Mouse (Mus musculus) hindbrain, embryonic 16.5 days (tissue): Measurements from ENCODE around the gene Daxx. TPM values are rescaled to one million over a fixed set of nuclear protein-coding genes. Genes with fewer than 3 reads are reported as not detected.
"Not testable (repeated sequence)": the region's sequence is repeated elsewhere in the genome, so short reads cannot be mapped to it uniquely, and the experiment has no call there.

ENCODE experiments used
- ATAC-seq: fragments of 200-750 bp; cut with Nextera tagmentation; 2 replicates; pipeline ENCODE4 v1.8.0; 2017; ENCODE audit warnings: moderate TSS enrichment, moderate library complexity
- H3K27ac ChIP-seq: fragments of 300-500 bp; sonication (generic); 2 replicates; pipeline ENCODE4 v1.5.1; 2014; ENCODE audit warnings: low read depth, mild to moderate bottlenecking, control low read depth, low read length, moderate library complexity
- H3K27me3 ChIP-seq: fragments of 300-500 bp; sonication (generic); replicated peaks from 2 replicates; pipeline ENCODE4 v1.6.1; 2014; ENCODE audit warnings: low read length; ENCODE audit not compliant: control insufficient read depth, insufficient read depth
- H3K36me3 ChIP-seq: fragments of 300-500 bp; sonication (generic); 2 replicates; pipeline ENCODE4 v1.6.1; 2014; ENCODE audit warnings: mild to moderate bottlenecking, low read length, moderate library complexity, mixed read lengths; ENCODE audit not compliant: control insufficient read depth, insufficient read depth
- H3K4me1 ChIP-seq: fragments of 300-500 bp; sonication (generic); 2 replicates; pipeline ENCODE4 v1.6.1; 2014; ENCODE audit warnings: low read depth, low read length; ENCODE audit not compliant: control insufficient read depth, insufficient read depth
- H3K4me2 ChIP-seq: fragments of 300-500 bp; sonication (generic); 2 replicates; pipeline ENCODE4 v1.6.1; 2014; ENCODE audit warnings: mild to moderate bottlenecking, low read length, control low read depth, moderate library complexity
- H3K4me3 ChIP-seq: fragments of 300-500 bp; sonication (generic); 2 replicates; pipeline ENCODE4 v1.5.1; 2014; ENCODE audit warnings: mild to moderate bottlenecking, low read length, control low read depth, moderate library complexity
- H3K9ac ChIP-seq: fragments of 300-500 bp; sonication (generic); 2 replicates; pipeline ENCODE4 v1.6.1; 2014; ENCODE audit warnings: low read depth, mild to moderate bottlenecking, control low read depth, low read length, moderate library complexity
- H3K9me3 ChIP-seq: fragments of 300-500 bp; sonication (generic); 2 replicates; pipeline ENCODE4 v1.6.1; 2014; ENCODE audit warnings: mild to moderate bottlenecking, low read length, moderate library complexity; ENCODE audit not compliant: control insufficient read depth
- WGBS: fragments of 180-500 bp; shearing (Covaris S2); extraction: QIAGEN DNeasy Blood & Tissue Kit; methylation state at CpG from one replicate; pipeline ENCODE4 v1.1.7; 2014; 5-methylcytosine and 5-hydroxymethylcytosine counted together
- polyA plus RNA-seq: library from polyadenylated mRNA; unstranded; fragments of >200 nt; fragmentation: Nextera tagmentation; extraction: Ambion mirVana; gene quantifications from 2 replicates; pipeline ENCODE4 v1.2.1, GENCODE M21; 2015

Gene Daxx
- polyA plus RNA-seq = 52.0 and 53.7 TPM in 2 replicates

DNA sequence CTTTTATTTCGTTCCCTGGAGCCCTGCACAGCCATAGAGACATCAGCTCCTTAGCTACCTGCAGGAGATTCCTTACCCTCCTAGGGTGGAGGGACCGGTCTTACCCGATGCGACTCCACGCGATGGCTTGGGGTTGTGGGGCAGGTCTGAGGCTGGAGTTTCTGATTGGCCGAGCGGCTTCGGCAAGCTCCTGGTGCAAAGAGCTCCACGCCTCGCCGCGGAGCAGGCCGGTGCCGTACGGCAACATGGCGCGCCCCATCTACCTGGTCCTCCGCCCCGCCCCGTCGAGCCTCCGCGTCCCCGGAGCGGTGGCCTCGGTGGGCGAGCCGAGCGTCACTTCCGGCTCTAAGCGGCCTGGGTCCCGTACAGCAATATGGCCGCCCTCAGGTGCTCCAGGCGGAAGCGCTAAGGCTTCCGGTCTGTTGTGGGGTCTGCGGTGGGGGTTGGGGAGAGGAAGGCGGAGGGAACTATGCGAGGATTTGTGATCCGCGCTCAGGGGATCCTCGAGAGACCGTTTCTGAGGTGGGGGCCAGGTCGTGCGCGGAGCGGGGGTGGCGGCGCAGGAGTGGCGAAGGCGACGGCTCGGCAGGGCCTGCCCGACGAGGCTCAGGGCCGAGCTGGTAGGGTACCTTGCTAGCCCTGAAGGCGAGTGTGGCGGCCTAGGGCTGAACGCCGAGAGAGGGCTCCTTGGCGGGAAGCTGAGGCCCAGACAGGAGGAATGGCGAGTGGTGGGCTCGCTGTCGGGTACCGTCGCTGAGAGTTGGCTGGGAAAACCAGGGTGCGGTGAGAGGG, at the start of gene Daxx:
Gene Daxx (plus strand): TSS at position 338 of the 792 bp plus-strand sequence.
- WGBS = under 1% methylated on average over 65 of the region's 68 CpGs

GRCm38 (mm10) chr17:33865330-33866030, 43.7 kb upstream of the Daxx start:
- no peaks in the 10 kb centered on the region for H3K9me3 ChIP-seq
- no peak for ATAC-seq
- no peaks in the 10 kb centered on the region for H3K36me3 ChIP-seq
- no peaks in the 10 kb centered on the region for H3K27me3 ChIP-seq
- 37% methylated on average over 9 of the region's 9 CpGs for WGBS
- H3K9ac ChIP-seq = no peak overlapping the region
- H3K4me2 ChIP-seq = no peak overlapping the region
- no peaks in the 10 kb centered on the region for H3K4me1 ChIP-seq
- H3K27ac ChIP-seq = no peak overlapping the region
- no peak overlapping the region for H3K4me3 ChIP-seq

More for the DNA sequence above, at the start of gene Daxx:
- H3K27ac ChIP-seq = peak within 1 kb of the TSS; percentile 88
- peak within 1 kb of the TSS; percentile 91 for H3K4me2 ChIP-seq
- peak within 1 kb of the TSS; percentile 91 for H3K4me3 ChIP-seq
- ATAC-seq = peak; percentile 97
- H3K9ac ChIP-seq = peak within 1 kb of the TSS; percentile 91
- peaks cover 14% of the 10 kb centered on the region for H3K4me1 ChIP-seq
- no peaks in the 10 kb centered on the region for H3K9me3 ChIP-seq
- peaks cover 19% of the 10 kb centered on the region for H3K36me3 ChIP-seq
- no peaks in the 10 kb centered on the region for H3K27me3 ChIP-seq

DNA sequence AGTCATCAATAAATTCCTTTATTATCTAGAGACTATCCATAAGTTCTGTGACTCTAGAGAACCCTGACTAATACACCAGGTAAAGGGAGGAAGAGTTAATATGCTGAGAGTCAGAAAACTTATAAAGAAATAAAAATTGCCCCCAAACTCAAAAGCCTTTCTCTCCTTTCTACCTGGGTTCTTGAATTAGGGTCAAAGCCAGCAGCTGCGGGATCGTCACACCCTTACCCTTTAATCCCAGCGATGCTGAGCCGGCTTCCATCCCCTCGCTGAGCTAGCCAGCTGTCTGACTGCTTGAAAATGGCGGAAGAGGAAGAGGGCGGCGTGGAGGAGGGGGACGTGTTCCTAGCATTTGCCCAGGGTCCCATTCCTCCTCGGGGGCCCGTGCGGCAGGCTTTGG, 35.7 kb upstream of the Daxx start, which contains the start of gene Gm7029:
Gene Gm7029 (plus strand): TSS at position 301 of the 400 bp plus-strand sequence.
- no CpG with 5 or more reads among the region's 12 CpGs for WGBS
- not testable (repeated sequence) for H3K4me3 ChIP-seq, ATAC-seq, H3K4me1 ChIP-seq, H3K27me3 ChIP-seq, H3K36me3 ChIP-seq, H3K9me3 ChIP-seq, H3K4me2 ChIP-seq, H3K27ac ChIP-seq, H3K9ac ChIP-seq

GRCm38 (mm10) chr17:33874411-33874810, 34.8 kb upstream of the Daxx start:
- no peaks in the 10 kb centered on the region for H3K9me3 ChIP-seq
- H3K4me3 ChIP-seq = no peak overlapping the region
- no peaks in the 10 kb centered on the region for H3K36me3 ChIP-seq
- no peak overlapping the region for H3K4me2 ChIP-seq
- H3K27me3 ChIP-seq = no peaks in the 10 kb centered on the region
- no peak overlapping the region for H3K27ac ChIP-seq
- no peaks in the 10 kb centered on the region for H3K4me1 ChIP-seq
- H3K9ac ChIP-seq = no peak overlapping the region
- 89% methylated on average over 11 of the region's 11 CpGs for WGBS
- no peak for ATAC-seq

DNA sequence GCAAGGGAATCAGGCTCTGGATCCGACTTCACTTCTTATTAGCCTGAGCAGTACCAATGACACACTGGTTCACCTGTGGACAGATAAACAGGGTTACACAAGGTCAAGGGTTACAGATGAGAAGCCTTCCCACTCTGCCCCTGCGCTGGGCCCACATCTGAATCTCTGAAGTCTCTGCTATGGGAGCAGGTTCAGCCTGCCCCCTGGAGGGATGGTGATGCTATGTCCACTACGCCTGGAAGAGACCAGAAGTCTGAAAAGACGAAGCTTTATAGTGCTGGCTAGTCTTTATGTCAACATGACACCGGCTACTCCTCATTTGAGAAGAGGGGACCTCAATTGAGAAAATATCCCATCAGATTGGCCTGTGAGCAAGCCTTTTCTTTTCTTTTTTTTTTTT, 33.4 kb upstream of the Daxx start:
- not testable (repeated sequence) for ATAC-seq, H3K27ac ChIP-seq
- 81% methylated on average over 5 of the region's 5 CpGs for WGBS

DNA sequence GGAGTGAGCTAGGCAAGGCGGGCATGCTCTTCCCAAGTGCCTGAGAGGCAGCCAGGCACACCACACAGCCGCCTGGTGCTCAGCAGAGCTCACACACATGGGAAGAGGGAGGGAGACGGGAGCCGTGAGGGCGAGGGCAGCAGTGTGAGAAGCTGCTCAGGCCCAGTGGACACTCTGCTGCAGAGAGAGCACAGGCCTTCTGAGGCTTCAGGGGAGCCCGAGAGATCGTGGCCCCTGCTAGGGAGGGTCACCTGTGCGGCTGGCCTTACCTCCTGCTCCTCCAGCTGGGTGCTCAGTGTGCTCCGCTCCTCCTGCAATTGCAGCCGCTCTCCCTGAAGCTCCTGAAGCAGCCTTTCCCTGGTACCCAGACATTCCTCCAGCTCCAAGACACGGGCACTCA, 24.9 kb upstream of the Daxx start:
- H3K9ac ChIP-seq, H3K4me3 ChIP-seq, H3K36me3 ChIP-seq, H3K4me2 ChIP-seq, H3K9me3 ChIP-seq, H3K4me1 ChIP-seq, H3K27me3 ChIP-seq, ATAC-seq, H3K27ac ChIP-seq: not testable (repeated sequence)
- 91% methylated on average over 7 of the region's 11 CpGs for WGBS

More for the DNA sequence above, 33.4 kb upstream of the Daxx start:
- not testable (repeated sequence) for H3K9ac ChIP-seq, H3K4me2 ChIP-seq, H3K4me1 ChIP-seq, H3K4me3 ChIP-seq, H3K27me3 ChIP-seq, H3K36me3 ChIP-seq, H3K9me3 ChIP-seq

DNA sequence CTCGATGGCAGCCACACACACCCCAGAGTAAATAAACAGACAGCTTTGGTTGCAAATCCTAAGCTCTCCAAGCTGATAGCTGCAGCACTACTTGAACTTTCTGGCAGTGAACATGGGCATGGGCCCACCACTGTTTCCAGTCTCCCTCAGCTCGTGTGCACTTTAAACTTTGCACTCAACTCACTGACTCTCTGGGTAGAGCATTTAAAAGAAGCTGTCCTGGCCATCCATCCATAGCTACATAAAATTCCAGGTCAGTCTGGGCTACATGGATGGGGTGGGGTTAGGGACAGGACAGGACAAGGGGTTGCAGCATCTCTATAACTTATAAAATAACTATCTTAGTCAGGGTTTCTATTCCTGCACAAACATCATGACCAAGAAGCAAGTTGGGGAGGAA, 21.4 kb upstream of the Daxx start:
- H3K4me2 ChIP-seq, ATAC-seq, H3K9ac ChIP-seq, H3K27ac ChIP-seq, H3K9me3 ChIP-seq, H3K27me3 ChIP-seq, H3K36me3 ChIP-seq, H3K4me3 ChIP-seq, H3K4me1 ChIP-seq: not testable (repeated sequence)
- 87% methylated on average over 2 of the region's 2 CpGs for WGBS

DNA sequence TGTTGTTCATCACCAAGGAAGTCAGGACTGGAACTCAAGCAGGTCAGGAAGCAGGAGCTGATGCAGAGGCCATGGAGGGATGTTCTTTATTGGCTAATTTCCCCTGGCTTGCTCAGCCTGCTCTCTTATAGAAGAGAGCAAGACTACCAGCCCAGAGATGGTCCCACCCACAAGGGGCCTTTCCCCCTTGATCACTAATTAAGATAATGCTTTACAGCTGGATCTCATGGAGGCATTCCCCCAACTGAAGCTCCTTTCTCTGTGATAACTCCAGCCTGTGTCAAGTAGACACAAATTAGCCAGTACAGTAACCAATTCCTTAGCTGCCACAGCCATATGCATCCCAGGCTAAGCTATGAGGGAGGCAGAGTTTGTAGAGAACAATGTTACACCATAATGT, 21.0 kb upstream of the Daxx start:
- not testable (repeated sequence) for H3K27ac ChIP-seq, H3K4me2 ChIP-seq, H3K4me1 ChIP-seq, H3K36me3 ChIP-seq, ATAC-seq, H3K4me3 ChIP-seq, H3K27me3 ChIP-seq, H3K9me3 ChIP-seq, H3K9ac ChIP-seq

DNA sequence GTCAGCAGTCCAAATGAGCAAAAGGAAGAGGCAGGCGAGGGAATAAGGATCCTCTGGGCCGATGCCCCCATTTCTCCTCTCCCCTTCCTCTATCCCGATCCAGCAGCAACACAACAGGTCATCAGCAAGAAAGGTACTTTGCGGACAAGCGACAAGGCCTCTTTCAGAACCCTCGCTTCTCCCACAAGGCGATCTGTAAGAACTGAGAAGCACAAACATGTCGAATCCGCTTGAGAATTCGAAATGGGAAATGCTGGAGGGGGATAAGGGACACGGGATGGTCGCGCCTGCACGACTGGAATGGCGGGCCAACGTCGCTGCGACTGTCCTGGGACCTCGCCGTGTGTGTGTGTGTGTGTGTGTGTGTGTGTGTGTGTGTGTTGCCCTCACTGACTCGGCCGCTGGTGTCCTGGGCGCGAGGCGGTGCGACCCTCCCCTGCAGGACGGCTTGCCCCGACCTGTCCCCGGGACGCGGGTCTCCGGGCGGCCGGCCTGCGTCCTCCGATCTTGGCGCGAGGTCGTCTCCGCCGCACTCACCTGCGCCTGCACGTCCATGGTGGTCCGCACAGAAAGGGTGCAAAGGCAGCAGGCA, 19.2 kb upstream of the Daxx start:
- Histone ChIP-seq H3K4me2 (peak overlapping the region; percentile 74), H3K27ac (peak overlapping the region; percentile 48; the same call in 1 of the 2 replicates), H3K9ac (peak overlapping the region; percentile 59), H3K4me3 (peak overlapping the region; percentile 61)
- not testable (repeated sequence) for H3K36me3 ChIP-seq, H3K9me3 ChIP-seq, ATAC-seq, H3K4me1 ChIP-seq, H3K27me3 ChIP-seq
- under 1% methylated on average over 38 of the region's 44 CpGs for WGBS
